Comparison of ENCODE assay signal across 11 mouse cellular contexts in the genomic region with DNA sequence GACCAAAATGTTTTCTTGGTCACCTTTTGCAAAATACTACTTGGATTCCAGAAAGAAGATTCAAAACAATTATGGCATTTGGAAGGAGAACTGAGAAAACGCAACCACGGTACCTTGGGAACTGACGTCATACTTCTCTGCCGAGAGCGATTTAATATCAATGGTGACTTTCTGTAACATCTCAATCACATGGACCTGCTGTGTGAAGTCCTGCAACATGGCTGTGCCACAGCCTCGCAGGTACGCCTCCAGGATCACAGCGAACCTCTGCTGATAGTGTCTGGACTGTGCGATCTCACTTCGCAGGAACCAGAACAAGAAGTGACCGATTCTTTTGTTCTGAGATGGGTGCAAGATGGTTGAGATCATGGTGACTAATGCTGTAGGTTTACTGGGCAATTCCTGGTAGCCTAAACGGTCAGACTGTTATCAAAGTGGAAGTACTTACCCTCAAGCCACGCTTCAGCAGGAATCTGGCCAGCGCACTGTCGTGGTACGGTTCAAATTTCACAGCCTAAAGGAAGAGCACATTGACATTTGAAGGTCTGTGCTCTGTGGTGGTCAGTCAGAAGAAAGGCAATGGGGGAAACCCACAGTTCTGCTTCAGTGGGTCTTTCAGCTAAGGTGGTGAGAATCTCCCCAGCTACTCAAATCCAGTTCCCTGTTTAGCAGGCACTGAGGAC.
"Had no signal": no experiment of that assay in that cellular context is flagged by ENCODE, and none has a peak within 500 bp of the region (broad histone marks: within the 10 kb centered on the region; RNA-seq: fewer than 3 reads in every experiment).

No protein-coding gene starts in this region.

- ATAC-seq: intestine, embryonic 16.5 days; midbrain, embryonic 15.5 days had no signal

- H3K36me3 ChIP-seq: limb, embryonic 15.5 days; midbrain, embryonic 15.5 days; neural tube, embryonic 13.5 days had no signal

- H3K4me2 ChIP-seq: limb, embryonic 15.5 days; liver, embryonic 13.5 days; midbrain, embryonic 11.5 days; midbrain, embryonic 15.5 days; neural tube, embryonic 13.5 days had no signal

- H3K9me3 ChIP-seq: limb, embryonic 15.5 days; liver, embryonic 13.5 days; midbrain, embryonic 15.5 days; neural tube, embryonic 13.5 days had no signal

- H3K9ac ChIP-seq: limb, embryonic 15.5 days; liver, embryonic 13.5 days; midbrain, embryonic 15.5 days; neural tube, embryonic 13.5 days had no signal

- H3K27ac ChIP-seq: limb, embryonic 15.5 days; liver, embryonic 13.5 days; midbrain, embryonic 15.5 days; neural tube, embryonic 13.5 days had no signal

- H3K4me3 ChIP-seq: limb, embryonic 15.5 days; liver, embryonic 13.5 days; midbrain, embryonic 15.5 days; neural tube, embryonic 13.5 days had no signal

- H3K27me3 ChIP-seq: limb, embryonic 15.5 days; liver, embryonic 13.5 days; midbrain, embryonic 15.5 days; neural tube, embryonic 13.5 days had no signal

- H3K4me1 ChIP-seq: limb, embryonic 15.5 days; neural tube, embryonic 13.5 days had no signal

- DNase-seq: kidney, adult 2 months; liver, embryonic 13.5 days; lung, adult 18-20 months; right cerebral cortex, postnatal 14 days; thymus, adult 18-20 months; thymus, postnatal 14 days had no signal
